8 mouse cellular contexts compared by ENCODE assay signal in the genomic region with DNA sequence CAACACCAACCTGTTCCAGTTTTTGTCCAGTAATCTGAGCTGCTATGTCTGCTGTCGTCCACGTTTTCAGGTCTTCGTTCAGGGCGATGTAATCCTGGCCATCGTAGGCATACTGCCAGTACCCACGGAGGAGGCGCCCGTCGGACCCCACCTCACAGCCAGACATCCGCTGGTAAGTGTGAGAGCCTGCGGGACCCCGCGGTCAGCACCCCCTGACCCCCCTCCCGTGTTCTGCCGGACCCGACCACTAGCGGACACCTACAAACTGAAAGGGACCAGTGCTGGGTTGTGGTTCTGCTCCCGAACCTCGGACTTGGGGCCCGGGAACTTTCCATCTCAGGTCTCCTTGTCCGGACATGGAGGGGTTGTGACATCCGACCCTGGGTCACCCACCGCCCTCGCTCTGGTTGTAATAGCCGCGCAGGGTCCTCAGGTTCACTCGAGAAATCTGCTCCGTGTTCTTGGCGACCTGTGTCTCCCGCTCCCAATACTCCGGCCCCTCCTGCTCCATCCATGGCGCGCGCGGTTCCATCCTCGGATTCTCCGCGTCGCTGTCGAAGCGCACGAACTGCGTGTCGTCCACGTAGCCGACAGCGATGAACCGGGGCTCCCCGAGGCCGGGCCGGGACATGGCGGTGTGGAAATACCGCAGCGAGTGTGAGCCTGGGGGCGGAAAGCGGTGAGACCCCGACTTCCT. TPM values are rescaled to one million over a fixed set of nuclear protein-coding genes. Genes with fewer than 3 reads are reported as not detected.
DNase-seq lines count a peak whose midpoint lies in the region; ATAC-seq and TF ChIP-seq lines count a peak whose summit lies in the region.

No protein-coding gene starts in this region.

- 2% methylated on average over 57 of the region's 57 CpGs for WGBS in heart, embryonic 13.5 days
- 2% methylated on average over 57 of the region's 57 CpGs for WGBS in hindbrain, embryonic 10.5 days
- 2% methylated on average over 54 of the region's 57 CpGs for WGBS in midbrain, embryonic 13.5 days

- no peaks in the 10 kb centered on the region for H3K36me3 ChIP-seq in heart, embryonic 13.5 days
- H3K36me3 ChIP-seq in MEL (ENCODE audit: control insufficient read depth in 1 of 2, insufficient read depth in 2 of 2, low read length in 2 of 2) = no peaks in the 10 kb centered on the region
- no peaks in the 10 kb centered on the region for H3K36me3 ChIP-seq in hindbrain, embryonic 10.5 days
- no peaks in the 10 kb centered on the region for H3K36me3 ChIP-seq in midbrain, embryonic 13.5 days

- DNase-seq in heart, postnatal 10 days = no peak
- no peak for DNase-seq in MEL (ENCODE audit: low read depth, low spot score)
- DNase-seq in hindbrain, embryonic 10.5 days (ENCODE audit: low spot score) = peak; percentile 11
- DNase-seq in urinary bladder, postnatal 36 days (ENCODE audit: low spot score in 2 of 2) = no peak
- DNase-seq in layer of hippocampus, postnatal 36 days = no peak

- H3K9me3 ChIP-seq in heart, embryonic 13.5 days = no peaks in the 10 kb centered on the region
- no peaks in the 10 kb centered on the region for H3K9me3 ChIP-seq in MEL (replicated peaks; ENCODE audit: insufficient read depth, low read length)
- no peaks in the 10 kb centered on the region for H3K9me3 ChIP-seq in hindbrain, embryonic 10.5 days
- no peaks in the 10 kb centered on the region for H3K9me3 ChIP-seq in midbrain, embryonic 13.5 days

- no peak for ATAC-seq in heart, embryonic 13.5 days (ENCODE audit: extremely low read depth, insufficient number of reproducible peaks, low FRiP score, low TSS enrichment)
- no peak for ATAC-seq in midbrain, embryonic 13.5 days
- no peak for ATAC-seq in frontal cortex, adult (ENCODE audit: low TSS enrichment)

- intact Hi-C loops in heart, postnatal 10 days (cut with DNase I) = no loop called here

- peak overlapping the region; percentile 66 for H3K9ac ChIP-seq in heart, embryonic 13.5 days
- H3K9ac ChIP-seq in MEL (ENCODE audit: control insufficient read depth, low read depth, low read length, poor library complexity, severe bottlenecking) = peak overlapping the region; percentile 54
- H3K9ac ChIP-seq in midbrain, embryonic 13.5 days (replicated peaks) = peak overlapping the region; percentile 7; the same call in 1 of the 2 replicates

- TF ChIP-seq EP300 in MEL (IDR thresholded peaks at IDR 0.05; ENCODE audit: low read depth in 1 of 2, low read length in 2 of 2) = no peak

- no peak for TF ChIP-seq CTCF in MEL (IDR thresholded peaks at IDR 0.05 in 2 of 3, conservative IDR thresholded peaks at IDR 0.05 in 1 of 3; ENCODE audit: control insufficient read depth in 1 of 3, insufficient read depth in 1 of 3, low read depth in 2 of 3, low read length in 3 of 3, poor library complexity in 1 of 3, severe bottlenecking in 1 of 3)

- TF ChIP-seq RAD21 in MEL (IDR thresholded peaks at IDR 0.05; ENCODE audit: low read depth, low read length) = no peak

- peaks cover 31% of the 10 kb centered on the region for H3K4me1 ChIP-seq in heart, embryonic 13.5 days
- no peaks in the 10 kb centered on the region for H3K4me1 ChIP-seq in MEL (ENCODE audit: control insufficient read depth in 1 of 2, insufficient read depth in 2 of 2, low read length in 2 of 2)
- peaks cover 29% of the 10 kb centered on the region for H3K4me1 ChIP-seq in hindbrain, embryonic 10.5 days (replicated peaks)
- H3K4me1 ChIP-seq in midbrain, embryonic 13.5 days (replicated peaks) = peaks cover 24% of the 10 kb centered on the region

- no peak overlapping the region for H3K27ac ChIP-seq in heart, embryonic 13.5 days (replicated peaks)
- no peak overlapping the region for H3K27ac ChIP-seq in MEL (ENCODE audit: control insufficient read depth, low read depth, low read length)
- peak overlapping the region; percentile 29 for H3K27ac ChIP-seq in hindbrain, embryonic 10.5 days
- no peak overlapping the region for H3K27ac ChIP-seq in midbrain, embryonic 13.5 days

- H3K4me3 ChIP-seq in heart, embryonic 13.5 days = peak overlapping the region; percentile 46
- peak overlapping the region; percentile 37 to 59; a peak in 3 of 4 replicates for H3K4me3 ChIP-seq in MEL (ENCODE audit: control insufficient read depth in 1 of 2, insufficient read depth in 1 of 2, low read depth in 2 of 2, low read length in 2 of 2)
- peak overlapping the region; percentile 54 for H3K4me3 ChIP-seq in hindbrain, embryonic 10.5 days
- H3K4me3 ChIP-seq in midbrain, embryonic 13.5 days (replicated peaks) = peak overlapping the region; percentile 34

- no peak for TF ChIP-seq POLR2A in MEL (IDR thresholded peaks at IDR 0.05; ENCODE audit: control insufficient read depth in 1 of 2, insufficient read depth in 1 of 2, low read depth in 1 of 2, low read length in 2 of 2, poor library complexity in 1 of 2)

- H3K4me2 ChIP-seq in heart, embryonic 13.5 days = peak overlapping the region; percentile 72
- peak overlapping the region; percentile 51 for H3K4me2 ChIP-seq in midbrain, embryonic 13.5 days (replicated peaks)

- H3K27me3 ChIP-seq in heart, embryonic 13.5 days (replicated peaks) = peaks cover 72% of the 10 kb centered on the region
- H3K27me3 ChIP-seq in MEL (ENCODE audit: control insufficient read depth in 1 of 2, insufficient read depth in 2 of 2, low read length in 2 of 2) = peaks cover 1% of the 10 kb centered on the region in 2 experiments; a peak in 2 of 4 replicates
- H3K27me3 ChIP-seq in hindbrain, embryonic 10.5 days (ENCODE audit: insufficient read depth, poor library complexity, severe bottlenecking) = peaks cover 58% of the 10 kb centered on the region
- H3K27me3 ChIP-seq in midbrain, embryonic 13.5 days = peaks cover 55% of the 10 kb centered on the region

- H3K79me2 ChIP-seq in MEL (ENCODE audit: control insufficient read depth, insufficient read depth, low read length, poor library complexity) = no peaks in the 10 kb centered on the region

TF ChIP-seq in MEL, 35 proteins besides CTCF, POLR2A, EP300 and RAD21 (continues in another document):
- no peak for TF ChIP-seq E2F4 (IDR thresholded peaks at IDR 0.05; ENCODE audit: borderline replicate concordance, low read depth, low read length)
- TF ChIP-seq CHD2 (IDR thresholded peaks at IDR 0.05; ENCODE audit: low read length) = no peak
- TF ChIP-seq ZKSCAN1 (IDR thresholded peaks at IDR 0.05; ENCODE audit: low read depth, low read length) = no peak
- TF ChIP-seq RCOR1 (IDR thresholded peaks at IDR 0.05; ENCODE audit: low read depth, low read length) = no peak
- TF ChIP-seq MYB (IDR thresholded peaks at IDR 0.05; ENCODE audit: low read depth, low read length) = no peak

RNA-seq across cellular contexts. Expression of gene H2-K1, which starts 22.1 kb away (rescaled TPM):
- 23.4 and 32.0 TPM in 2 replicates for polyA plus RNA-seq in heart, embryonic 13.5 days (2015; fragmentation: Nextera tagmentation; extraction: Ambion mirVana)
- total RNA-seq in heart, postnatal 10 days (2021) = 10 to 100 TPM; 54.8 to 56.2 TPM
- 81.1 and 87.9 TPM in 2 replicates for total RNA-seq in MEL (2012; rRNA removed)
- polyA plus RNA-seq in MEL (2012; ENCODE audit: insufficient read depth in 1 of 2, insufficient read length in 2 of 2, low read depth in 1 of 2, low replicate concordance in 2 of 2, missing spikeins in 1 of 2) = 100 to 1,000 TPM in 1 of 2 experiments, not detected in 1; 113 TPM
- polyA plus RNA-seq in hindbrain, embryonic 10.5 days (2016; fragmentation: Nextera tagmentation; extraction: Ambion mirVana) = 27.1 and 30.9 TPM in 2 replicates
- polyA plus RNA-seq in midbrain, embryonic 13.5 days (2015; fragmentation: Nextera tagmentation; extraction: Ambion mirVana) = 13.5 and 16.0 TPM in 2 replicates
- 10 to 100 TPM; 16.3 to 16.9 TPM for total RNA-seq in layer of hippocampus, postnatal 36 days (2021)

RNA-seq across cellular contexts. Expression of gene Rps18, which starts 22.2 kb away (rescaled TPM):
- 923 and 1,093 TPM in 2 replicates for polyA plus RNA-seq in heart, embryonic 13.5 days (2015; fragmentation: Nextera tagmentation; extraction: Ambion mirVana)
- 100 to 1,000 TPM; 566 to 572 TPM for total RNA-seq in heart, postnatal 10 days (2021)
- 252 and 286 TPM in 2 replicates for total RNA-seq in MEL (2012; rRNA removed)
- polyA plus RNA-seq in MEL (2012; ENCODE audit: insufficient read depth in 1 of 2, insufficient read length in 2 of 2, low read depth in 1 of 2, low replicate concordance in 2 of 2, missing spikeins in 1 of 2) = 1,000 to 10,000 TPM in 1 of 2 experiments, not detected in 1; 1,183 TPM
- 1,286 and 1,579 TPM in 2 replicates for polyA plus RNA-seq in hindbrain, embryonic 10.5 days (2016; fragmentation: Nextera tagmentation; extraction: Ambion mirVana)
- polyA plus RNA-seq in midbrain, embryonic 13.5 days (2015; fragmentation: Nextera tagmentation; extraction: Ambion mirVana) = 918 and 949 TPM in 2 replicates
- 100 to 1,000 TPM; 327 to 330 TPM for total RNA-seq in layer of hippocampus, postnatal 36 days (2021)

RNA-seq across cellular contexts. Expression of gene Vps52, which starts 22.4 kb away (rescaled TPM):
- 36.0 and 39.6 TPM in 2 replicates for polyA plus RNA-seq in heart, embryonic 13.5 days (2015; fragmentation: Nextera tagmentation; extraction: Ambion mirVana)
- 10 to 100 TPM; 36.3 to 36.8 TPM for total RNA-seq in heart, postnatal 10 days (2021)
- 20.6 and 23.6 TPM in 2 replicates for total RNA-seq in MEL (2012; rRNA removed)
- polyA plus RNA-seq in MEL (2012; ENCODE audit: insufficient read depth in 1 of 2, insufficient read length in 2 of 2, low read depth in 1 of 2, low replicate concordance in 2 of 2, missing spikeins in 1 of 2) = 10 to 100 TPM in 1 of 2 experiments, not detected in 1; 40.7 TPM
- polyA plus RNA-seq in hindbrain, embryonic 10.5 days (2016; fragmentation: Nextera tagmentation; extraction: Ambion mirVana) = 55.0 and 63.9 TPM in 2 replicates
- 66.4 and 69.8 TPM in 2 replicates for polyA plus RNA-seq in midbrain, embryonic 13.5 days (2015; fragmentation: Nextera tagmentation; extraction: Ambion mirVana)
- total RNA-seq in layer of hippocampus, postnatal 36 days (2021) = 10 to 100 TPM; 80.0 to 84.8 TPM

RNA-seq across cellular contexts. Expression of gene B3galt4, which starts 26.7 kb away (rescaled TPM):
- polyA plus RNA-seq in heart, embryonic 13.5 days (2015; fragmentation: Nextera tagmentation; extraction: Ambion mirVana) = 4.5 and 7.0 TPM in 2 replicates
- total RNA-seq in heart, postnatal 10 days (2021) = 1 to 10 TPM; 2.7 to 3.7 TPM
- total RNA-seq in MEL (2012; rRNA removed) = 2.2 and 2.5 TPM in 2 replicates
- polyA plus RNA-seq in MEL (2012; ENCODE audit: insufficient read depth in 1 of 2, insufficient read length in 2 of 2, low read depth in 1 of 2, low replicate concordance in 2 of 2, missing spikeins in 1 of 2) = 1 to 10 TPM in 1 of 2 experiments, not detected in 1; 2.9 TPM
- 4.3 and 6.5 TPM in 2 replicates for polyA plus RNA-seq in hindbrain, embryonic 10.5 days (2016; fragmentation: Nextera tagmentation; extraction: Ambion mirVana)
- polyA plus RNA-seq in midbrain, embryonic 13.5 days (2015; fragmentation: Nextera tagmentation; extraction: Ambion mirVana) = 12.4 and 13.6 TPM in 2 replicates
- 1 to 10 TPM; 4.5 to 6.2 TPM for total RNA-seq in layer of hippocampus, postnatal 36 days (2021)

RNA-seq across cellular contexts. Expression of gene Wdr46, which starts 37.5 kb away (rescaled TPM):
- 20.5 and 20.6 TPM in 2 replicates for polyA plus RNA-seq in heart, embryonic 13.5 days (2015; fragmentation: Nextera tagmentation; extraction: Ambion mirVana)
- 10 to 100 TPM; 12.4 to 12.6 TPM for total RNA-seq in heart, postnatal 10 days (2021)
- 97.6 and 100 TPM in 2 replicates for total RNA-seq in MEL (2012; rRNA removed)
- 100 to 1,000 TPM in 1 of 2 experiments, not detected in 1; 131 TPM for polyA plus RNA-seq in MEL (2012; ENCODE audit: insufficient read depth in 1 of 2, insufficient read length in 2 of 2, low read depth in 1 of 2, low replicate concordance in 2 of 2, missing spikeins in 1 of 2)
- 47.0 and 51.8 TPM in 2 replicates for polyA plus RNA-seq in hindbrain, embryonic 10.5 days (2016; fragmentation: Nextera tagmentation; extraction: Ambion mirVana)
- 24.4 and 25.7 TPM in 2 replicates for polyA plus RNA-seq in midbrain, embryonic 13.5 days (2015; fragmentation: Nextera tagmentation; extraction: Ambion mirVana)
- total RNA-seq in layer of hippocampus, postnatal 36 days (2021) = 10 to 100 TPM; 15.9 to 17.9 TPM

Comparison
In these comparisons a context has a peak if more than half of its experiments do, and no peak if none do; other contexts are left out.
1. H3K9ac ChIP-seq: peak in every context shown above with its lines; median percentile 66 in heart, embryonic 13.5 days; 54 in MEL; 7 in midbrain, embryonic 13.5 days.